Mouse (Mus musculus) myocyte (in vitro differentiated cells): ENCODE data around the gene Fosl2.

Source experiments
- CEBPB ChIP-seq: IDR thresholded peaks from 2 replicates; pipeline ENCODE4 v1.6.1; 2011; ENCODE audit warnings: mild to moderate bottlenecking, moderate library complexity; ENCODE audit not compliant: poor library complexity, insufficient read depth, severe bottlenecking
- E2F4 ChIP-seq: IDR thresholded peaks from one replicate; pipeline ENCODE4 v1.6.1; 2011; ENCODE audit warnings: mild to moderate bottlenecking, control low read depth, moderate library complexity; ENCODE audit not compliant: insufficient read depth
- MAX ChIP-seq: IDR thresholded peaks from one replicate; pipeline ENCODE4 v1.6.1; 2011; ENCODE audit warnings: low read depth, mild to moderate bottlenecking, control low read depth
- MYOD1 ChIP-seq, 3 experiments: IDR thresholded peaks; one replicate each; pipeline ENCODE4 v1.6.1; 2011; ENCODE audit warnings: control low read depth in 2 of 3, low read depth in 2 of 3, mild to moderate bottlenecking in 2 of 3, moderate library complexity in 1 of 3; ENCODE audit not compliant: insufficient read length in 2 of 3, control insufficient read depth in 1 of 3
- MYOG ChIP-seq, 3 experiments: IDR thresholded peaks; one replicate each; pipeline ENCODE4 v1.6.1; 2011; ENCODE audit warnings: control low read depth in 2 of 3, low read depth in 2 of 3, mild to moderate bottlenecking in 2 of 3; ENCODE audit not compliant: insufficient read length in 2 of 3, control insufficient read depth in 1 of 3, insufficient read depth in 1 of 3
- POLR2A ChIP-seq: IDR thresholded peaks from one replicate; pipeline ENCODE4 v1.6.1; 2011; ENCODE audit warnings: low read depth, mild to moderate bottlenecking, control low read depth, moderate library complexity; ENCODE audit not compliant: insufficient read length
- POLR2AphosphoS2 ChIP-seq: IDR thresholded peaks from one replicate; pipeline ENCODE4 v1.6.1; 2011; ENCODE audit warnings: low read depth, control low read depth; ENCODE audit not compliant: insufficient read length
- TCF12 ChIP-seq: IDR thresholded peaks from one replicate; pipeline ENCODE4 v1.6.1; 2011; ENCODE audit warnings: mild to moderate bottlenecking, control low read depth; ENCODE audit not compliant: poor library complexity, insufficient read depth, severe bottlenecking
- TCF3 ChIP-seq: IDR thresholded peaks from one replicate; pipeline ENCODE4 v1.6.1; 2011; ENCODE audit warnings: low read depth, control low read depth; ENCODE audit not compliant: insufficient read length
- USF1 ChIP-seq: IDR thresholded peaks from one replicate; pipeline ENCODE4 v1.6.1; 2011; ENCODE audit warnings: low read depth, mild to moderate bottlenecking, control low read depth, moderate library complexity

DNA sequence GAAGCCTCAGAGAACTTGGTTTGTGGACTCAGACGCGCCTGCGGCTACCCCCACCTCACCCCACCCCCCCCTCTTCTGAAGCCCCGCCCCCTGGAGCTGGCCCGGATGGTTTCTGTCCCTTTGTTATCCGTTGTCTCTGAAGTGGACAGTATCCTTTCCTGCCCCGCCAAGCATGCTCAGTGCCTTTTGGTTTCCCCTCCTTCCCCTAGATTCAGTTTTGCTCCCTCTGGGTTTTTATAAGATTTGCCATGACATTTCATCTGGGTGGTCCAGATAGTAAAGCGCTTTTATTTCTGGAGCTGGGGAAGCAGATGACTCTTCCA, 17.8 kb downstream of the Fosl2 start:
- TF ChIP-seq MYOD1 (IDR thresholded peaks at IDR 0.05; ENCODE audit: control insufficient read depth in 1 of 3, insufficient read length in 2 of 3, low read depth in 2 of 3) (no peak), POLR2A (no peak), E2F4 (no peak), MAX (no peak), MYOG (IDR thresholded peaks at IDR 0.05; ENCODE audit: control insufficient read depth in 1 of 3, insufficient read depth in 1 of 3, insufficient read length in 2 of 3, low read depth in 2 of 3) (no peak), TCF12 (no peak), TCF3 (no peak), POLR2AphosphoS2 (no peak), USF1 (no peak), CEBPB (no peak)
